Mouse (Mus musculus) forebrain, embryonic 11.5 days (tissue): ENCODE data around the gene Pabpn1. TPM values are rescaled to one million over a fixed set of nuclear protein-coding genes. Genes with fewer than 3 reads are reported as not detected.

Source experiments
- ATAC-seq: fragments of 200-750 bp; cut with Nextera tagmentation; replicated peaks from 2 replicates; pipeline ENCODE4 v1.8.0; 2017; ENCODE audit warnings: moderate TSS enrichment; ENCODE audit not compliant: low FRiP score
- DNase-seq: peaks from one replicate; pipeline ENCODE4 v3.0.0-alpha.2; 2017; ENCODE audit warnings: low spot score
- H3K27ac ChIP-seq: fragments of 300-500 bp; sonication (generic); 2 replicates; pipeline ENCODE4 v1.5.1; 2014; ENCODE audit warnings: low read depth, low read length
- H3K27me3 ChIP-seq: fragments of 300-500 bp; sonication (generic); 2 replicates; pipeline ENCODE4 v1.6.1; 2014; ENCODE audit warnings: mild to moderate bottlenecking, low read length, mixed read lengths; ENCODE audit not compliant: control insufficient read depth, insufficient read depth
- H3K36me3 ChIP-seq: fragments of 300-500 bp; sonication (generic); 2 replicates; pipeline ENCODE4 v1.6.1; 2014; ENCODE audit warnings: mild to moderate bottlenecking, low read length, moderate library complexity, mixed read lengths; ENCODE audit not compliant: control insufficient read depth, insufficient read depth
- H3K4me1 ChIP-seq: fragments of 300-500 bp; sonication (generic); replicated peaks from 2 replicates; pipeline ENCODE4 v1.6.1; 2014; ENCODE audit warnings: low read length, mixed read lengths; ENCODE audit not compliant: control insufficient read depth, insufficient read depth
- H3K4me2 ChIP-seq: fragments of 300-500 bp; sonication (generic); 2 replicates; pipeline ENCODE4 v1.6.1; 2014; ENCODE audit warnings: low read depth, mild to moderate bottlenecking, low read length, moderate library complexity, mixed read lengths; ENCODE audit not compliant: severe bottlenecking
- H3K4me3 ChIP-seq: fragments of 300-500 bp; sonication (generic); 2 replicates; pipeline ENCODE4 v1.5.1; 2014; ENCODE audit warnings: low read depth, low read length
- H3K9ac ChIP-seq: fragments of 300-500 bp; sonication (generic); 2 replicates; pipeline ENCODE4 v1.6.1; 2014; ENCODE audit warnings: low read length
- H3K9me3 ChIP-seq: fragments of 300-500 bp; sonication (generic); 2 replicates; pipeline ENCODE4 v1.6.1; 2016; ENCODE audit warnings: low read length, mixed read lengths; ENCODE audit not compliant: control insufficient read depth
- WGBS: fragments of 180-500 bp; shearing (Covaris S2); extraction: QIAGEN DNeasy Blood & Tissue Kit; methylation state at CpG from one replicate; pipeline ENCODE4 v1.1.7; 2014; 5-methylcytosine and 5-hydroxymethylcytosine counted together
- polyA plus RNA-seq: library from polyadenylated mRNA; unstranded; fragments of >200 nt; fragmentation: Nextera tagmentation; extraction: Ambion mirVana; gene quantifications from 2 replicates; pipeline ENCODE4 v1.2.1, GENCODE M21; 2014

Gene Pabpn1
- 182 and 221 TPM in 2 replicates for polyA plus RNA-seq

DNA sequence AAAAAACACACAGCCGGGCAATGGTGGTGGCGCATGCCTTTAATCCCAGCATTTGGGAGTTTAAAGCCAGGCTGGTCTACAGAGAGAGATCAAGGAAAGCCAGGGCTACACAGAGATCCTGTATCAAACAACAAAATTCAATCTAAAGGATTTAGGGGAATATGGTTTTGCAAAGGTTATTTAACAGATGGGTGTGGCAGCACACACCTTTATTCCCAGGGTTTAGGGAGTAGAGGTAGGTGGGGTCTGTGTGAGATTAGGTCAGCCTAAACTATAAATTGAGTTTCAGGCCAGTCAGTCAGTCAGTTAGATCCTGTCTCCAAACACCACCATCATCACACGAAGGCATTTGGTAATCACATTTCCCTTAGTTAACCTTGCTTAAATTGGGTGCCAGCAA, at the start of gene Pabpn1:
Gene Pabpn1, plus strand, starts transcription at position 301 of the 400 bp plus-strand sequence.
- peak within 1 kb of the TSS; percentile 53 for H3K4me2 ChIP-seq
- H3K9me3 ChIP-seq = no peaks in the 10 kb centered on the region
- 93% methylated on average over 3 of the region's 3 CpGs for WGBS
- H3K27me3 ChIP-seq = no peaks in the 10 kb centered on the region
- H3K9ac ChIP-seq = peak within 1 kb of the TSS; percentile 52
- peaks cover 7% of the 10 kb centered on the region for H3K36me3 ChIP-seq
- H3K4me1 ChIP-seq = peaks cover 7% of the 10 kb centered on the region
- H3K27ac ChIP-seq = peak within 1 kb of the TSS; percentile 69; the same call in 1 of the 2 replicates
- peak within 1 kb of the TSS; percentile 99 for H3K4me3 ChIP-seq
- ATAC-seq = no peak
- no peak for DNase-seq

GRCm38 (mm10) chr14:54843461-54843860, 48.8 kb upstream of the Pabpn1 start:
- ATAC-seq = no peak
- no peak for DNase-seq
- 4% methylated on average over 4 of the region's 4 CpGs for WGBS
- no peaks in the 10 kb centered on the region for H3K9me3 ChIP-seq
- no peaks in the 10 kb centered on the region for H3K27me3 ChIP-seq
- H3K36me3 ChIP-seq = no peaks in the 10 kb centered on the region
- H3K4me3 ChIP-seq = no peak overlapping the region
- H3K4me1 ChIP-seq = no peaks in the 10 kb centered on the region
- no peak overlapping the region for H3K27ac ChIP-seq
- H3K4me2 ChIP-seq = no peak overlapping the region
- H3K9ac ChIP-seq = no peak overlapping the region

GRCm38 (mm10) chr14:54855726-54856125, 36.6 kb upstream of the Pabpn1 start:
- H3K9me3 ChIP-seq = no peaks in the 10 kb centered on the region
- DNase-seq (no peak), ATAC-seq (no peak)
- no peaks in the 10 kb centered on the region for H3K27me3 ChIP-seq
- H3K9ac ChIP-seq = no peak overlapping the region
- H3K36me3 ChIP-seq = no peaks in the 10 kb centered on the region; the same call in 1 of the 2 replicates
- H3K4me3 ChIP-seq = no peak overlapping the region
- H3K4me1 ChIP-seq = no peaks in the 10 kb centered on the region
- no peak overlapping the region for H3K27ac ChIP-seq
- WGBS = 95% methylated on average over 3 of the region's 3 CpGs
- no peak overlapping the region for H3K4me2 ChIP-seq

GRCm38 (mm10) chr14:54856703-54857102, 35.6 kb upstream of the Pabpn1 start:
- H3K27me3 ChIP-seq = no peaks in the 10 kb centered on the region
- no peak overlapping the region for H3K9ac ChIP-seq
- no peak overlapping the region for H3K4me3 ChIP-seq
- DNase-seq = no peak
- no peaks in the 10 kb centered on the region for H3K9me3 ChIP-seq
- no peaks in the 10 kb centered on the region for H3K4me1 ChIP-seq
- no peaks in the 10 kb centered on the region; the same call in 1 of the 2 replicates for H3K36me3 ChIP-seq
- no peak for ATAC-seq
- no peak overlapping the region for H3K4me2 ChIP-seq
- H3K27ac ChIP-seq = no peak overlapping the region
- WGBS = 90% methylated on average over 7 of the region's 7 CpGs

GRCm38 (mm10) chr14:54857891-54858290, 34.4 kb upstream of the Pabpn1 start:
- no peak overlapping the region for H3K4me3 ChIP-seq
- H3K36me3 ChIP-seq = no peaks in the 10 kb centered on the region; the same call in 1 of the 2 replicates
- 94% methylated on average over 9 of the region's 9 CpGs for WGBS
- H3K4me1 ChIP-seq = no peaks in the 10 kb centered on the region
- no peaks in the 10 kb centered on the region for H3K27me3 ChIP-seq
- H3K27ac ChIP-seq = no peak overlapping the region
- H3K9me3 ChIP-seq = no peaks in the 10 kb centered on the region
- no peak overlapping the region for H3K9ac ChIP-seq
- DNase-seq (no peak), ATAC-seq (no peak)
- H3K4me2 ChIP-seq = no peak overlapping the region

- Histone ChIP-seq H3K4me2 (no peak overlapping the region), H3K4me1 (no peaks in the 10 kb centered on the region; the same call in 1 of the 2 replicates), H3K4me3 (no peak overlapping the region), H3K27me3 (no peaks in the 10 kb centered on the region), H3K9ac (no peak overlapping the region), H3K27ac (no peak overlapping the region), H3K36me3 (no peaks in the 10 kb centered on the region; the same call in 1 of the 2 replicates), H3K9me3 (no peaks in the 10 kb centered on the region)
- WGBS = 45% methylated on average over 2 of the region's 2 CpGs
- DNase-seq (peak; percentile 72), ATAC-seq (no peak)
Measured at GRCm38 (mm10) chr14:54860511-54860910, 31.8 kb upstream of the Pabpn1 start.

GRCm38 (mm10) chr14:54863501-54864312, 28.6 kb upstream of the Pabpn1 start:
- Histone ChIP-seq H3K4me1 (no peaks in the 10 kb centered on the region; the same call in 1 of the 2 replicates), H3K9ac (peak overlapping the region; percentile 94), H3K27me3 (no peaks in the 10 kb centered on the region), H3K4me3 (peak overlapping the region; percentile 91), H3K36me3 (no peaks in the 10 kb centered on the region), H3K4me2 (peak overlapping the region; percentile 66), H3K27ac (peak overlapping the region; percentile 65), H3K9me3 (no peaks in the 10 kb centered on the region)
- peak; percentile 97 for DNase-seq
- 0% methylated on average over 45 of the region's 56 CpGs for WGBS
- peak; percentile 100 for ATAC-seq

- H3K9me3 ChIP-seq = no peaks in the 10 kb centered on the region
- H3K4me3 ChIP-seq = peak overlapping the region; percentile 91
- H3K27ac ChIP-seq = no peak overlapping the region; the same call in 1 of the 2 replicates
- WGBS = 19% methylated on average over 21 of the region's 21 CpGs
- no peaks in the 10 kb centered on the region for H3K27me3 ChIP-seq
- ATAC-seq = 0 out of 2 replicates have a peak, but pooled peaks have one; percentile 7
- H3K4me2 ChIP-seq = peak overlapping the region; percentile 66
- H3K36me3 ChIP-seq = no peaks in the 10 kb centered on the region
- DNase-seq = no peak
- peak overlapping the region; percentile 94 for H3K9ac ChIP-seq
- H3K4me1 ChIP-seq = no peaks in the 10 kb centered on the region; the same call in 1 of the 2 replicates
Measured at GRCm38 (mm10) chr14:54864313-54865036, 27.8 kb upstream of the Pabpn1 start.
